Mouse (Mus musculus) liver, embryonic 12.5 days (tissue): ENCODE results near the gene Ing4. TPM values are rescaled to one million over a fixed set of nuclear protein-coding genes. Genes with fewer than 3 reads are reported as not detected.
A peak's percentile ranks its signal among the peaks of the same experiment; 100 is the strongest.

Source experiments
- ATAC-seq: fragments of 200-750 bp; cut with Nextera tagmentation; 2 replicates; pipeline ENCODE4 v1.8.0; 2017; ENCODE audit warnings: moderate number of reproducible peaks, mild to moderate bottlenecking, moderate library complexity
- H3K27ac ChIP-seq: fragments of 300-500 bp; sonication (generic); 2 replicates; pipeline ENCODE4 v1.5.1; 2016; ENCODE audit warnings: mild to moderate bottlenecking
- H3K27me3 ChIP-seq: fragments of 300-500 bp; sonication (generic); replicated peaks from 2 replicates; pipeline ENCODE4 v1.6.1; 2016; ENCODE audit warnings: mild to moderate bottlenecking, moderate library complexity
- H3K36me3 ChIP-seq: fragments of 300-500 bp; sonication (generic); 2 replicates; pipeline ENCODE4 v1.6.1; 2016; ENCODE audit warnings: mild to moderate bottlenecking, moderate library complexity
- H3K4me1 ChIP-seq: fragments of 300-500 bp; sonication (generic); 2 replicates; pipeline ENCODE4 v1.6.1; 2016
- H3K4me2 ChIP-seq: fragments of 300-500 bp; sonication (generic); 2 replicates; pipeline ENCODE4 v1.6.1; 2016; ENCODE audit warnings: mild to moderate bottlenecking, moderate library complexity
- H3K4me3 ChIP-seq: fragments of 300-500 bp; sonication (generic); 2 replicates; pipeline ENCODE4 v1.5.1; 2016; ENCODE audit warnings: mild to moderate bottlenecking, moderate library complexity
- H3K9ac ChIP-seq: fragments of 300-500 bp; sonication (generic); 2 replicates; pipeline ENCODE4 v1.6.1; 2016; ENCODE audit warnings: mild to moderate bottlenecking, moderate library complexity
- H3K9me3 ChIP-seq: fragments of 300-500 bp; sonication (generic); replicated peaks from 2 replicates; pipeline ENCODE4 v1.6.1; 2016; ENCODE audit warnings: mild to moderate bottlenecking, moderate library complexity
- WGBS: fragments of 180-500 bp; shearing (Covaris S2); methylation state at CpG from one replicate; pipeline ENCODE4 v1.1.7; 2016; ENCODE audit not compliant: insufficient replicate concordance; 5-methylcytosine and 5-hydroxymethylcytosine counted together
- polyA plus RNA-seq: library from polyadenylated mRNA; unstranded; fragments of >200 nt; fragmentation: Nextera tagmentation; extraction: Ambion mirVana; gene quantifications from 2 replicates; pipeline ENCODE4 v1.2.1, GENCODE M21; 2016

The Ing4 gene
- 34.4 and 34.6 TPM in 2 replicates for polyA plus RNA-seq

GRCm38 (mm10) chr6:125039533-125040153 lies at the start of gene Ing4:
TSS of gene Ing4 (plus strand) at chr6:125039760.
- peak within 1 kb of the TSS; percentile 81 for H3K4me2 ChIP-seq
- H3K9me3 ChIP-seq = no peaks in the 10 kb centered on the region
- H3K4me3 ChIP-seq = peak within 1 kb of the TSS; percentile 75
- under 1% methylated on average over 26 of the region's 26 CpGs for WGBS
- H3K27ac ChIP-seq = peak within 1 kb of the TSS; percentile 75
- peaks cover 51% of the 10 kb centered on the region for H3K36me3 ChIP-seq
- H3K4me1 ChIP-seq = peaks cover 34% of the 10 kb centered on the region
- H3K9ac ChIP-seq = peak within 1 kb of the TSS; percentile 74
- no peaks in the 10 kb centered on the region for H3K27me3 ChIP-seq
- ATAC-seq = peak; percentile 94

- Histone ChIP-seq H3K4me2 (no peak overlapping the region), H3K36me3 (no peaks in the 10 kb centered on the region), H3K9ac (no peak overlapping the region), H3K4me1 (peaks cover 10% of the 10 kb centered on the region), H3K4me3 (no peak overlapping the region), H3K27ac (no peak overlapping the region), H3K9me3 (0 out of 2 replicates have a peak, but pooled peaks cover 7% of the 10 kb centered on the region), H3K27me3 (peaks cover 77% of the 10 kb centered on the region)
- 60% methylated on average over 4 of the region's 4 CpGs for WGBS
- ATAC-seq = no peak
These were observed 47.3 kb upstream of the Ing4 start for GRCm38 (mm10) chr6:124992241-124992640.

- Histone ChIP-seq H3K9me3 (0 out of 2 replicates have a peak, but pooled peaks cover 7% of the 10 kb centered on the region), H3K27ac (no peak overlapping the region), H3K36me3 (no peaks in the 10 kb centered on the region), H3K9ac (no peak overlapping the region), H3K27me3 (peaks cover 81% of the 10 kb centered on the region), H3K4me2 (no peak overlapping the region), H3K4me1 (peaks cover 16% of the 10 kb centered on the region), H3K4me3 (no peak overlapping the region)
- no peak for ATAC-seq
- 67% methylated on average over 9 of the region's 9 CpGs for WGBS
These were observed 46.2 kb upstream of the Ing4 start for GRCm38 (mm10) chr6:124993365-124993764.

- Histone ChIP-seq H3K4me1 (peaks cover 16% of the 10 kb centered on the region), H3K4me2 (no peak overlapping the region), H3K9ac (no peak overlapping the region), H3K27ac (no peak overlapping the region), H3K36me3 (no peaks in the 10 kb centered on the region), H3K9me3 (0 out of 2 replicates have a peak, but pooled peaks cover 7% of the 10 kb centered on the region), H3K4me3 (no peak overlapping the region), H3K27me3 (peaks cover 85% of the 10 kb centered on the region)
- no peak for ATAC-seq
- 18% methylated on average over 11 of the region's 11 CpGs for WGBS
These were observed 45.7 kb upstream of the Ing4 start for GRCm38 (mm10) chr6:124993876-124994275.

GRCm38 (mm10) chr6:124995246-124995645 lies 44.3 kb upstream of the Ing4 start:
- H3K9me3 ChIP-seq = 0 out of 2 replicates have a peak, but pooled peaks cover under 1% of the 10 kb centered on the region
- H3K4me1 ChIP-seq = peaks cover 16% of the 10 kb centered on the region
- ATAC-seq = no peak
- H3K36me3 ChIP-seq = no peaks in the 10 kb centered on the region
- H3K9ac ChIP-seq = no peak overlapping the region
- no peak overlapping the region for H3K4me3 ChIP-seq
- peaks cover 98% of the 10 kb centered on the region for H3K27me3 ChIP-seq
- 73% methylated on average over 7 of the region's 7 CpGs for WGBS
- no peak overlapping the region for H3K27ac ChIP-seq
- no peak overlapping the region for H3K4me2 ChIP-seq

GRCm38 (mm10) chr6:124995831-124996403 lies 43.6 kb upstream of the Ing4 start:
- Histone ChIP-seq H3K36me3 (no peaks in the 10 kb centered on the region), H3K9me3 (no peaks in the 10 kb centered on the region), H3K9ac (no peak overlapping the region), H3K4me2 (no peak overlapping the region), H3K27me3 (peaks cover 100% of the 10 kb centered on the region), H3K27ac (no peak overlapping the region), H3K4me1 (peaks cover 16% of the 10 kb centered on the region), H3K4me3 (no peak overlapping the region)
- 42% methylated on average over 8 of the region's 8 CpGs for WGBS
- no peak for ATAC-seq

- ATAC-seq = peak; percentile 36; the same call in 1 of the 2 replicates
- H3K27ac ChIP-seq = no peak within 1 kb of the TSS
- H3K4me3 ChIP-seq = peak within 1 kb of the TSS; percentile 54
- no peaks in the 10 kb centered on the region for H3K36me3 ChIP-seq
- under 1% methylated on average over 66 of the region's 78 CpGs for WGBS
- peaks cover 16% of the 10 kb centered on the region for H3K4me1 ChIP-seq
- H3K9ac ChIP-seq = peak within 1 kb of the TSS; percentile 12; the same call in 1 of the 2 replicates
- peaks cover 100% of the 10 kb centered on the region for H3K27me3 ChIP-seq
- H3K4me2 ChIP-seq = peak within 1 kb of the TSS; percentile 77
- H3K9me3 ChIP-seq = no peaks in the 10 kb centered on the region
These were observed 42.7 kb upstream of the Ing4 start, which contains the start of gene Pianp for GRCm38 (mm10) chr6:124996551-124997501. TSS of gene Pianp (plus strand) at chr6:124996694.

GRCm38 (mm10) chr6:124998066-124998465 lies 41.5 kb upstream of the Ing4 start:
- ATAC-seq = no peak
- H3K27ac ChIP-seq = no peak overlapping the region
- WGBS = 5% methylated on average over 8 of the region's 8 CpGs
- peaks cover 16% of the 10 kb centered on the region for H3K4me1 ChIP-seq
- H3K27me3 ChIP-seq = peaks cover 100% of the 10 kb centered on the region
- no peaks in the 10 kb centered on the region for H3K9me3 ChIP-seq
- H3K9ac ChIP-seq = no peak overlapping the region
- H3K4me2 ChIP-seq = no peak overlapping the region
- no peak overlapping the region for H3K4me3 ChIP-seq
- no peaks in the 10 kb centered on the region for H3K36me3 ChIP-seq

GRCm38 (mm10) chr6:124999091-124999490 lies 40.5 kb upstream of the Ing4 start:
- Histone ChIP-seq H3K9me3 (no peaks in the 10 kb centered on the region), H3K4me2 (no peak overlapping the region), H3K4me1 (peaks cover 16% of the 10 kb centered on the region), H3K9ac (no peak overlapping the region), H3K27me3 (peaks cover 100% of the 10 kb centered on the region), H3K4me3 (no peak overlapping the region), H3K36me3 (no peaks in the 10 kb centered on the region), H3K27ac (no peak overlapping the region)
- ATAC-seq = no peak
- 37% methylated on average over 14 of the region's 14 CpGs for WGBS

GRCm38 (mm10) chr6:124999546-124999945 lies 40.0 kb upstream of the Ing4 start:
- peaks cover 16% of the 10 kb centered on the region for H3K4me1 ChIP-seq
- H3K9ac ChIP-seq = no peak overlapping the region
- peaks cover 100% of the 10 kb centered on the region for H3K27me3 ChIP-seq
- no peak for ATAC-seq
- no peaks in the 10 kb centered on the region for H3K36me3 ChIP-seq
- H3K4me2 ChIP-seq = no peak overlapping the region
- no peaks in the 10 kb centered on the region for H3K9me3 ChIP-seq
- no peak overlapping the region for H3K27ac ChIP-seq
- 28% methylated on average over 10 of the region's 10 CpGs for WGBS
- H3K4me3 ChIP-seq = no peak overlapping the region

- H3K4me3 ChIP-seq = no peak overlapping the region
- H3K4me2 ChIP-seq = no peak overlapping the region
- H3K4me1 ChIP-seq = peaks cover 12% of the 10 kb centered on the region
- no peak overlapping the region for H3K27ac ChIP-seq
- no peaks in the 10 kb centered on the region for H3K36me3 ChIP-seq
- 45% methylated on average over 3 of the region's 3 CpGs for WGBS
- no peaks in the 10 kb centered on the region for H3K9me3 ChIP-seq
- H3K27me3 ChIP-seq = peaks cover 68% of the 10 kb centered on the region
- no peak overlapping the region for H3K9ac ChIP-seq
- ATAC-seq = no peak
These were observed 35.9 kb upstream of the Ing4 start for GRCm38 (mm10) chr6:125003706-125004105.
